Mouse (Mus musculus) heart, postnatal 10 days (tissue): ENCODE measurements around the gene A630010A05Rik. TPM values are rescaled to one million over a fixed set of nuclear protein-coding genes. Genes with fewer than 3 reads are reported as not detected.
"Not testable (repeated sequence)": the region's sequence is repeated elsewhere in the genome, so short reads cannot be mapped to it uniquely, and the experiment has no call there.

ENCODE experiments used
- DNase-seq, 2 experiments: peaks; one replicate each; pipeline ENCODE4 v3.0.0; 2021
- intact Hi-C: fragments of 180-260 bp; cut with DNase I; formaldehyde crosslinking; loops from one replicate; pipeline ENCODE4 v1.15.1; 2025
- total RNA-seq, 2 experiments: library from RNA; stranded (reverse); gene quantifications; 2 replicates each; pipeline ENCODE4 v1.2.3; 2021

A630010A05Rik gene
- total RNA-seq, result not detected

DNA sequence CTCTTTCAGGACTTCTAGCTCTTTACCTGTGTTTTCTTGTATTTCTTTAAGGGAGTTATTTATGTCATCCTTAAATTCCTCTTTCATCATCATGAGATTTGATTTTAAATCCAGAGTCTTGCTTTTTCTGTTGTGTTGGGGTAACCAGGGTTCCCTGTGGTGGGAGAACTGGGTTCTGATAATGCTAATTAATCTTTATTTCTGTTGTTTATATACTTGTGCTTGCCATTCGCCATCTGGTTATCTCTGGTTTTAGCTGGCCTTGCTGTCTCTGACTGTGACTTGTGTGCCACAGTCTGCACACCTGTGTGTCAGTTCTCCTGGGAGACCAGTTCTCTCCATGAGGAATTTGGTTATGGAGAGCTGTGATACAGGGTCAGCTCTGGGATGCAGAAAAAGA lies at the start of gene A630010A05Rik:
A630010A05Rik (plus strand) TSS at position 301 of the 400 bp plus-strand sequence.
- intact Hi-C loops, result no loop called here
- DNase-seq, result no peak

DNA sequence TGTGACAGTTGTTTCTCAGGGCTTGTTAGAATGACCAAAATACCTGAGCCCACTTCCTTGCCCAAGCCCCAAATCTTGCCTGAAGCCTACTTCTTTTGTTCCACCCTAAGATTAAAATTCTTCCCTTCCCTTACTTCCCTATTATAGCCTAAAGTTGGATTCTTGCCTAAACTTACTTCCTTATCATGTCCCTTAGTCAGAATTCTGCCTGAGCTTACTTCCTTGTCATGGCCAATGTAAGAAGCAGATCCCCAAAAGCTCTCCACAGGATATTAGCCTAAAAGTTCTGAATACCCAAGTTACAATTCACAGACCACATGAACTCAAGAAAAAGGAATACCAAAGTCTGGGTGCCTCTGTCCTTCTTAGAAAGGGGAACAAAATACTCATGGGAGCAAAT lies 26.4 kb upstream of the A630010A05Rik start:
- no peak for DNase-seq

DNA sequence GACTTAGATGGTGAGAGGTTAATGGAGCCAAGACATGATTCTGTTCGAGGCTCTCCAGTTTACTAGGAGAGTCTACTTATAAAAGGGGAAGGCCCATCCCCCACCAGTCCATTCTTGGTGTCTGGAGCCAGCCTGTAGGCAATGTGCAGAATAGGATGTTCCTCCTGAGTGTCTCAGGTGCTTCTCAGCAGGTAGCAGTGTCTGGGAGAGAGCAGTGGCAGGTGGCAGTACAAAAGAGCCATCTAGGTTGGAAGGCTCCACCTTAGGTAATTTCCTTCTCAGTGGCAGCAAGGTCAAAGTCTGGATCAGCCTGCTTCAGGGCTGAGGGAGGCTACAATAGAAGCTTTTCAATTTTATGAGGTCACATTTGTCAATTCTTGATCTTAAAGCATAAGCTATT lies 4.9 kb upstream of the A630010A05Rik start:
- intact Hi-C loops, DNase-seq: not testable (repeated sequence)

More for the DNA sequence above, 26.4 kb upstream of the A630010A05Rik start:
- intact Hi-C loops, result no loop called here

Other genes starting within 250 kb of the A630010A05Rik start
- 10 to 100 TPM; 59.7 to 66.1 TPM for gene Fopnl, start 244.9 kb upstream of the A630010A05Rik start, total RNA-seq
- 10 to 100 TPM; 22.5 to 30.4 TPM for gene Abcc1, start 200.8 kb upstream of the A630010A05Rik start, total RNA-seq